Mouse (Mus musculus): ENCODE data around the gene Jag2. TPM values are rescaled to one million over a fixed set of nuclear protein-coding genes. Genes with fewer than 3 reads are reported as not detected.

The Jag2 gene
- polyA plus RNA-seq, 1 experiment from 2014 or later: 2.2 TPM

DNA sequence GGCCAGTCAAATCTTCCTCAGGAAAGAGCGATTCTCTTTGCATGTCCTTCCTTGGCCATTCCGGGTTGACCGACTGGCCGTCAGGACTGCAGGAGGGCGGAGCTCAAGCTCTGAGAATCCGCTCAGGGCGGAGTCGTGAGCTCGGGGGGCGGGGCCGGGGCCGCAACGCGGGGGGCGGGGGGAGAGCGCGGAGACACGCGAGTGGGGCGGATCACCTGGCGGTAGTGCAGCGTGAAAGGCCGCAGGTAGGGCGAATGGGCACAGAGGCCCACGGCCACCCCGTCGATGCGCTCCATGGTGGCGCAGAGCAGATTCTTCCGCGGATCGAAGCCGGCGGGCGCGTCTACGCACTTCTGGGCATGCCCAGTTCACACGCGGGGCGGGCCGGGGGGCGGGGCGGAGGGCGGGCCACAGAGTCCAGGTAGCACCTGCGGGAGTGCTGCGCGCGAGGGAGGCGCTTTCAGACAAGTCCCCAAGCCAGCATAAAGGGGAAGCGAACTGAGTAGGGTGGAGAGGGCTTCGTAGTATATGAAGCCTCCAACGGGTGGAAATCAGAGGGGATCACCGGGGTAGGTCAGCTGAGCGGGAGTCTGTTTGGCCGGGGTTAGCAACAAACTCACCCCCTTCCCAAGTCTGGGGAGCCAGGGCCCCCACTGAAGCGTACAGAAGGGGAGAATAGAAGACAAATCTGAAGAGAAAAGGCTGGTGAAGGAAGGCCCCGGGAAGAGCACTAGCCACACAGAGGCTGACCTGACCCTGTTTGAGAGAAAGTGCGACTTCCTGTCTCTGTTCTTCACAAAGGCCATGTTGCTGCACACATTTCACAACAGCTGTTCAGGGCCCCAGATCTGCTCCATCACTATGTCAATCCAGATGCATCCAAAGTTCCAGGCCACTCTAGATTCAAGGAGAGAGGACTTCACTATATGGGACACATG, 12.5 kb upstream of the Jag2 start, which contains the start of gene Nudt14:
TSS of gene Nudt14 (minus strand) at position 349 of the 938 bp plus-strand sequence.
- peaks cover 14% of the 10 kb centered on the region for H3K4me1 ChIP-seq (ENCODE audit: insufficient read depth, low read length)
- peak within 1 kb of the TSS; percentile 84 for H3K9ac ChIP-seq (replicated peaks; ENCODE audit: low read length)
- peak within 1 kb of the TSS; percentile 78 for H3K4me3 ChIP-seq (ENCODE audit: low read length)
- ATAC-seq (ENCODE audit: low FRiP score, low TSS enrichment): peak; percentile 83
- H3K4me2 ChIP-seq (replicated peaks; ENCODE audit: low read depth, low read length): peak within 1 kb of the TSS; percentile 71
- 1% methylated on average over 55 of the region's 58 CpGs for WGBS
- H3K27me3 ChIP-seq (ENCODE audit: insufficient read depth, low read length): no peaks in the 10 kb centered on the region
- no peaks in the 10 kb centered on the region for H3K9me3 ChIP-seq (ENCODE audit: low read length)
- H3K27ac ChIP-seq (ENCODE audit: low read length): peak within 1 kb of the TSS; percentile 83
- H3K36me3 ChIP-seq (ENCODE audit: insufficient read depth, low read length): no peaks in the 10 kb centered on the region

- WGBS: 44% methylated on average over 10 of the region's 10 CpGs
- peak overlapping the region; percentile 78 for H3K4me3 ChIP-seq (ENCODE audit: low read length)
- peak overlapping the region; percentile 71 for H3K4me2 ChIP-seq (replicated peaks; ENCODE audit: low read depth, low read length)
- peak overlapping the region; percentile 16 for H3K27ac ChIP-seq (ENCODE audit: low read length)
- H3K27me3 ChIP-seq (ENCODE audit: insufficient read depth, low read length): no peaks in the 10 kb centered on the region
- no peaks in the 10 kb centered on the region for H3K36me3 ChIP-seq (ENCODE audit: insufficient read depth, low read length)
- H3K9ac ChIP-seq (replicated peaks; ENCODE audit: low read length): peak overlapping the region; percentile 84
- peak; percentile 20; the same call in 1 of the 2 replicates for ATAC-seq (ENCODE audit: low FRiP score, low TSS enrichment)
- peaks cover 14% of the 10 kb centered on the region for H3K4me1 ChIP-seq (ENCODE audit: insufficient read depth, low read length)
- no peaks in the 10 kb centered on the region for H3K9me3 ChIP-seq (ENCODE audit: low read length)
Observed at GRCm38 (mm10) chr12:112941156-112941775, 11.7 kb upstream of the Jag2 start.

DNA sequence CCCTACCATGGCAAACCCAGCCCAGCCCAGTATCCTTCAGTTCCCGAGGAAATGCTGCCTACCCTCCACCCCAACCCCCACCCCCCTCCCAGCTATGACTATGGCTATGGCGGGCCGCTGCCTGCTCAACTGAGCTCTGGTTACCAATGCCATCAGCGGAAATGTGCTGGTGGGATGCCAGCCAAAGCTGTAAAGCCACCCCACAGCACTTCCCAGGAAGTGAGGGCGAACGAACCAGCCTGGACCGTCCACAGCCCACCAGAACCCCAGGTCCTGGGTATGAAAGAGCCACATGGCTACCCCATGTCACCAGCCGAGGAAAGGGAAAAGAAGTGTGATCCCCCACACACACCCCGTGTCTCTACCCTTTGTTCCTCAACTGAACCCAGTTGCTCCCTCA, 11.1 kb upstream of the Jag2 start:
- Histone ChIP-seq H3K4me1 (ENCODE audit: insufficient read depth, low read length) (peaks cover 14% of the 10 kb centered on the region), H3K4me2 (replicated peaks; ENCODE audit: low read depth, low read length) (no peak overlapping the region), H3K36me3 (ENCODE audit: insufficient read depth, low read length) (no peaks in the 10 kb centered on the region), H3K9me3 (ENCODE audit: low read length) (no peaks in the 10 kb centered on the region), H3K9ac (replicated peaks; ENCODE audit: low read length) (no peak overlapping the region), H3K4me3 (ENCODE audit: low read length) (no peak overlapping the region), H3K27ac (ENCODE audit: low read length) (no peak overlapping the region), H3K27me3 (ENCODE audit: insufficient read depth, low read length) (no peaks in the 10 kb centered on the region)
- no peak for ATAC-seq (ENCODE audit: low FRiP score, low TSS enrichment)
- WGBS: 90% methylated on average over 9 of the region's 9 CpGs

DNA sequence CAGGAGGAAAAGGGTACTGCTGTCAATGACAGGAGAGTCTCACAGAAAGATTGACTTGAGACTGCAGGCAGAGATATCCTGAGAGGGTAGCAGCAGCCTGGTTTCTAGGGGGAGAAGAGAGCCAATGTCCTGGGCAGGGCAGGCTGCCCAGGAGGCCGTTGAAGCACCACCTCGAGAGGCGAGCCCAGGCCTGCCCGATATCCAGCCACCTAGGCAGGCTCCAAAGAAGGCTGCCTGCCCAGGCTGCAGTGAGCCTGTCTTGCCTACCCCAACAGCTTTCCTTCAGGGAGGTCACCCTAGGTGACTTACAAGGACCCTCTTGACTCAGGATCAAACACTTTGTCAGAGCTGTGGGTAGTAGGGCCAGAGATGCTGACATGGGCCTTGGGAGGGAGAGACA, 10.7 kb upstream of the Jag2 start:
- H3K27ac ChIP-seq (ENCODE audit: low read length): no peak overlapping the region
- no peak overlapping the region for H3K4me3 ChIP-seq (ENCODE audit: low read length)
- H3K4me2 ChIP-seq (replicated peaks; ENCODE audit: low read depth, low read length): no peak overlapping the region
- ATAC-seq (ENCODE audit: low FRiP score, low TSS enrichment): no peak
- H3K36me3 ChIP-seq (ENCODE audit: insufficient read depth, low read length): no peaks in the 10 kb centered on the region
- WGBS: 86% methylated on average over 4 of the region's 4 CpGs
- no peaks in the 10 kb centered on the region for H3K27me3 ChIP-seq (ENCODE audit: insufficient read depth, low read length)
- H3K4me1 ChIP-seq (ENCODE audit: insufficient read depth, low read length): peaks cover 14% of the 10 kb centered on the region
- H3K9ac ChIP-seq (replicated peaks; ENCODE audit: low read length): peak overlapping the region; percentile 47; the same call in 1 of the 2 replicates
- H3K9me3 ChIP-seq (ENCODE audit: low read length): no peaks in the 10 kb centered on the region

- ATAC-seq (ENCODE audit: low FRiP score, low TSS enrichment): peak; percentile 37; the same call in 1 of the 2 replicates
- H3K4me1 ChIP-seq (ENCODE audit: insufficient read depth, low read length): peaks cover 14% of the 10 kb centered on the region
- 61% methylated on average over 10 of the region's 10 CpGs for WGBS
- H3K36me3 ChIP-seq (ENCODE audit: insufficient read depth, low read length): no peaks in the 10 kb centered on the region
- H3K27me3 ChIP-seq (ENCODE audit: insufficient read depth, low read length): no peaks in the 10 kb centered on the region
- H3K9ac ChIP-seq (replicated peaks; ENCODE audit: low read length): no peak overlapping the region; the same call in 1 of the 2 replicates
- H3K9me3 ChIP-seq (ENCODE audit: low read length): no peaks in the 10 kb centered on the region
- H3K27ac ChIP-seq (ENCODE audit: low read length): no peak overlapping the region
- no peak overlapping the region for H3K4me3 ChIP-seq (ENCODE audit: low read length)
- no peak overlapping the region for H3K4me2 ChIP-seq (replicated peaks; ENCODE audit: low read depth, low read length)
Observed at GRCm38 (mm10) chr12:112938873-112939565, 9.4 kb upstream of the Jag2 start.

- H3K9me3 ChIP-seq (ENCODE audit: low read length): no peaks in the 10 kb centered on the region
- H3K4me2 ChIP-seq (replicated peaks; ENCODE audit: low read depth, low read length): no peak overlapping the region
- H3K4me3 ChIP-seq (ENCODE audit: low read length): no peak overlapping the region
- no peak for ATAC-seq (ENCODE audit: low FRiP score, low TSS enrichment)
- WGBS: 80% methylated on average over 10 of the region's 10 CpGs
- H3K4me1 ChIP-seq (ENCODE audit: insufficient read depth, low read length): peaks cover 14% of the 10 kb centered on the region
- no peaks in the 10 kb centered on the region for H3K27me3 ChIP-seq (ENCODE audit: insufficient read depth, low read length)
- H3K9ac ChIP-seq (replicated peaks; ENCODE audit: low read length): no peak overlapping the region
- H3K36me3 ChIP-seq (ENCODE audit: insufficient read depth, low read length): no peaks in the 10 kb centered on the region
- no peak overlapping the region for H3K27ac ChIP-seq (ENCODE audit: low read length)
Observed at GRCm38 (mm10) chr12:112938366-112938765, 8.8 kb upstream of the Jag2 start.

- H3K4me3 ChIP-seq (ENCODE audit: low read length): no peak overlapping the region
- no peaks in the 10 kb centered on the region for H3K36me3 ChIP-seq (ENCODE audit: insufficient read depth, low read length)
- H3K9ac ChIP-seq (replicated peaks; ENCODE audit: low read length): 0 out of 2 replicates have a peak overlapping the region, but pooled peaks have one; percentile 9
- no peak for ATAC-seq (ENCODE audit: low FRiP score, low TSS enrichment)
- H3K27me3 ChIP-seq (ENCODE audit: insufficient read depth, low read length): no peaks in the 10 kb centered on the region
- no peak overlapping the region for H3K4me2 ChIP-seq (replicated peaks; ENCODE audit: low read depth, low read length)
- H3K9me3 ChIP-seq (ENCODE audit: low read length): no peaks in the 10 kb centered on the region
- 46% methylated on average over 9 of the region's 9 CpGs for WGBS
- H3K27ac ChIP-seq (ENCODE audit: low read length): no peak overlapping the region
- peaks cover 15% of the 10 kb centered on the region for H3K4me1 ChIP-seq (ENCODE audit: insufficient read depth, low read length)
Observed at GRCm38 (mm10) chr12:112937906-112938305, 8.3 kb upstream of the Jag2 start.

GRCm38 (mm10) chr12:112932647-112933046, 3.1 kb upstream of the Jag2 start:
- ATAC-seq (ENCODE audit: low FRiP score, low TSS enrichment): no peak
- H3K4me1 ChIP-seq (ENCODE audit: insufficient read depth, low read length): peaks cover 29% of the 10 kb centered on the region
- no peak overlapping the region for H3K4me3 ChIP-seq (ENCODE audit: low read length)
- no peak overlapping the region for H3K27ac ChIP-seq (ENCODE audit: low read length)
- no peaks in the 10 kb centered on the region for H3K36me3 ChIP-seq (ENCODE audit: insufficient read depth, low read length)
- WGBS: 15% methylated on average over 7 of the region's 7 CpGs
- H3K9me3 ChIP-seq (ENCODE audit: low read length): no peaks in the 10 kb centered on the region
- H3K4me2 ChIP-seq (replicated peaks; ENCODE audit: low read depth, low read length): no peak overlapping the region
- peak overlapping the region; percentile 4 for H3K9ac ChIP-seq (replicated peaks; ENCODE audit: low read length)
- H3K27me3 ChIP-seq (ENCODE audit: insufficient read depth, low read length): peaks cover 41% of the 10 kb centered on the region

GRCm38 (mm10) chr12:112928401-112929241, 955 bp downstream of the Jag2 start:
- Histone ChIP-seq H3K4me2 (replicated peaks; ENCODE audit: low read depth, low read length) (peak overlapping the region; percentile 90), H3K27me3 (ENCODE audit: insufficient read depth, low read length) (peaks cover 56% of the 10 kb centered on the region), H3K4me3 (ENCODE audit: low read length) (peak overlapping the region; percentile 56), H3K9me3 (ENCODE audit: low read length) (no peaks in the 10 kb centered on the region), H3K4me1 (ENCODE audit: insufficient read depth, low read length) (peaks cover 36% of the 10 kb centered on the region), H3K27ac (ENCODE audit: low read length) (no peak overlapping the region), H3K9ac (replicated peaks; ENCODE audit: low read length) (peak overlapping the region; percentile 55), H3K36me3 (ENCODE audit: insufficient read depth, low read length) (no peaks in the 10 kb centered on the region)
- peak; percentile 24; the same call in 1 of the 2 replicates for ATAC-seq (ENCODE audit: low FRiP score, low TSS enrichment)
- WGBS: 1% methylated on average over 104 of the region's 124 CpGs
